Mouse (Mus musculus) yolk sac, embryonic 10.5 days (tissue): ENCODE results near the gene Cntnap4.
A peak's percentile ranks its signal among the peaks of the same experiment; 100 is the strongest.
"Not testable (repeated sequence)": the region's sequence is repeated elsewhere in the genome, so short reads cannot be mapped to it uniquely, and the experiment has no call there.

Source experiments
- DNase-seq: peaks from one replicate; pipeline ENCODE4 v3.0.0-alpha.2; 2017; ENCODE audit warnings: low spot score

The Cntnap4 gene

GRCm38 (mm10) chr8:112730583-112731432, 161.0 kb downstream of the Cntnap4 start:
- peak; percentile 13 for DNase-seq

DNA sequence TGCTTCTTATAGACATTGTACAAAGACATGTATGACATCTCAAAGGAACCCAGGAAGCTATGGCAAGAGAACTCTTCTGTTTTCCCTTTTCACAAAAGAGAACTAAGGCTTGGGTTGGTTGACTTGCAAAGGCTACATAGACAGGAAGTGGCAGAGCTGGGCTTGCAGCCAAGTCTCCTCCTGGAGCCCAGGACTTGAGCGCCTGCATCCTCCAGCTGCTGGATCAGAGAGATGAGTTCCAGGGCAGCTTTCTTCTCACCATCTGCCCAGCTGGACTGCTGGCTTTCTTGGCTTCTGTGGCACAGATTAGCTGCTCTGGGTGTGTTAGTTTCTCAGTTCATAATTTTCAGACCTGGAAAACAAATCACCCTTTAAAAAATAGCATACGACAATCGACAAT, 165.7 kb downstream of the Cntnap4 start:
- DNase-seq = no peak

- no peak for DNase-seq
Observed at GRCm38 (mm10) chr8:112743331-112743730, 173.5 kb downstream of the Cntnap4 start.

- DNase-seq = no peak
Observed at GRCm38 (mm10) chr8:112747296-112747695, 177.5 kb downstream of the Cntnap4 start.

- DNase-seq = no peak
Observed at GRCm38 (mm10) chr8:112755171-112755570, 185.3 kb downstream of the Cntnap4 start.

- DNase-seq = no peak
Observed at GRCm38 (mm10) chr8:112803058-112803457, 233.2 kb downstream of the Cntnap4 start.

DNA sequence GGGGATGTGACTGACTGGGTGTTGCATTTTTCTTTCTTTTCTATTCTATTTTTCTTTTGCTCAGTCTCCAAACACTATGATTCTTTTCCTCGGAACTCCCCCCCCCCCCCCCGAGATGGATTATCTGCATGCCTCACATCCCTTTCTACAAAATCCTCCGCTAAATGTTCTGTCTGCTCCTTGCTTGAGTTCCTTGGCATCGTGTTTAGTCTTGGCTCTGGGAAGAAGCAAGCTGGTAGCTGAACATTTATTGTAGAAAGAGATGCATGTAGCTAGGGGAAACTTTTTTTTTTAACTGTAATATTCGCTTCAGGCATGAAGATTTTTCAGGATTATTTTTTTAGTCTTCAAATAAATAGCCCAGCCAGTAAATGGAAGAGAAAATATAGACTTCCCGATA, 239.5 kb downstream of the Cntnap4 start:
- DNase-seq = no peak

DNA sequence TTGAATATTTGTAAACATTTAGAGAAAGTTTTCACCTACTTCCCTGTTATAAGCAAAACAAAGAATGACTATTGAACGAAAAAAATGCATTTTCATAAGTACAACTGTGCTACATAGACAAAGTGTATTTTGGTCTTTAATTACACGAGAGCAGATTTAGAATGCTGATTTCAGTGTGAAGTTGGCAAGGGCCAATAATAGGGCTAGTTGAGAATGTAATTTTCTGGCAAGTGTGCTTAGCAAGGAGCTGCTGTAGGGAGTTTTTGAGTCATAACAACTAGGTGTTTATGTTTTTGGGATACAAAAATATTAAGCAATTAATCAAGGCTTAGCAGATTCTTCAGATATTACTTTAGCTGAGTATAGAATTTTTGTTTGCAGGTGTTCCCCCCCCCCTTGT, 271.2 kb downstream of the Cntnap4 start:
- no peak for DNase-seq

DNA sequence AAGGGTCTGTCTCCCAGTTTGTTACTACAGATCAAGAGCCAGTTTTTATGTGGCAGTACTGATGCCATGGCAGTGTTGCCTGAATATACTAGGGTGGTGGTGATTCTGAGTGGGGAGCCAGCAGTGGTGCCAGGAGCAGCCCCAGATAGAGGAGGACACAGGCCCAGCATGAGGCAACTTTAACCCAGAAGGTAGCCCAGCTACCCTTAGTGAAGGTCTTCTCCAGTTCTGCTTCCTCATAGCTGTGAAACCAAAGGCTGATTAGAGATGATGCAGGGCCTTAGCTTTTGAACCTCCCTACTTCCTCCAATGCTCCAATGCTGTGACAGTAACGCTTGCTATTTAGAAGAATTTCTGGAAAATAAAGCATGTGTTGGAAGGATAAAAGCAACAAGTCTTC, 279.7 kb downstream of the Cntnap4 start:
- DNase-seq = not testable (repeated sequence)

DNA sequence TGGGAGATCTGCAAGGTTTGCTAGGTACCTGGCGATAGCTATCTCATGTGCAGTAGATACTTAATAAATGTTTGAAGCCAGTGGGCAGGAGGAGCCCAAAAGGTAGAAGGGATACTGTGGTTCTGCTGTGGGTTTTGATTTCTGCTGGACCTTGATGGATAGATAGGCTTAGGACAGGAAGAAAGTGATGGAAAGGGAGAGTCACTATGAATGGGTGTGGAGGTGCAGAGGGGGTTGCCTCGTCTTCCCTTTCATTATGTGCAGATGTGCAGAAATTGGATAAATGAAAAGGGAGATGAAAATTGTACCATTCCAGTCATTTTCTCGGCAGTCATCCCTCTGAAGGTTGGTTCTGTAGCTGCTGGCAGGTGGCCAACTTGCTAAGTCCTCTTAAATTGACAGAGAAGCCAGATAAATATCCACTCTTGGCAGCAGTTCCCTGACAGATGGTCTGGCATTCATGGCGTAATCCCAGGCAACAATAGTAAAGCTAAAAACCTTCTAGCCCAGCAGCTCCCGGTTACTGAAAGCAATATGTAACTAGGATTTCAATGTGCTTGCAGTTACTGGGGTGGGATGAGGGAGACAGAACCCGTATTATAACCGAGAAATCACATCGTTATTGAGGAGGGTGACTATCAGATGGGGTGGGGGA, 336.7 kb downstream of the Cntnap4 start:
- DNase-seq = no peak

DNA sequence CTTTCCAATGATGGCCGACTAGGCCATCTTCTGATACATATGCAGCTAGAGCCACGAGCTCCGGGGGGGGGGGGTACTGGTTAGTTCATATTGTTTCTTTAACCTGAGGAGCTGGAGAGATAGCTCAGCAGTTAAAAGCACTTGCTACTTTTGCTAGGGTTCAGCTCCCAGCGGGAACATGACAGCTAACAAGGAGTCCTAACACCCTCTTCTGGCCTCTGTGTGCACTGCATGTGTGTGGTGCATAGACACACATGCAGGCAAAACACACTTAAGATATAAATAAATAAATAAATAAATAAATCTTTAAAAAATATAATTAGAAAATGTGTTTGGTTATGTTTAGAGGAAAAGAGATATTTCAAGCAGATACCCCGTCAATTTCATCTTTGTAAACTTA, 339.7 kb downstream of the Cntnap4 start:
- no peak for DNase-seq

DNA sequence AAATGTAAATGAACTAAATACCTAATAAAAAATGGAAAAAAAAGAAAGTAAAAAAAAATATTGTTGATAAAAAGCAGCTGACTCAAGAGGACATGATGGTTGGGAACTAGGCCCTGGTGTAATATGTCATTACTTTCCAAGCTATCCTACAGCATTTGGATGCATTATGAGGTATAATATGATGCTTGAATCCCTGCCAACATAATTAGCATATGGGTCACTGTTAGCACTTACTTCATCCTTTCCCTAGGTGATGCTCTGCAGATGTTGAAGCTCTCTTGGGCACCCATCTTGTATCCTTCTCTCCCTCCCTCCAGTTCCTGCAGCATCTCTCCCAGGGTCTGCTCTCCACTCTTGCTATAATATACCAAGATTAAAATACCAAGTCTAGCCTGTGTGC, 341.6 kb downstream of the Cntnap4 start:
- no peak for DNase-seq

DNA sequence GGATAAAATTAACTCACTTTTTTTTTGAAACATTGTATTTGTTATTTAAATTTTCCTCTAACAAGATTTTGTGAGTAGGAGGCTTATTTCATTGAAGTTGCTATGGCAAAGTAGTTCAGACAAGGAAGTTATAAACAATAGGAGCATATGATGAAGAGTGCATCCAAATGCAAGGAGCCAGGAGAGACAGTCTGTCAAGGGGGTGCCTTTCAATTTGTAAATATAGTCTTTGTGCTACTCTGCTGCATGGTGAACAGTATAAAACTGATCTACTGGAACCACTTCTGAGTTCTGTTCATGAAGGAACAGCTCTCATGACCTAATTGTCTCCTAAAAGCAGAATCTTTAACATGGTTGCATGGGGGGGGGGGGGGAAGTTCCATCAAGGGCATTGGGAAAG, 352.3 kb downstream of the Cntnap4 start:
- DNase-seq = no peak

DNA sequence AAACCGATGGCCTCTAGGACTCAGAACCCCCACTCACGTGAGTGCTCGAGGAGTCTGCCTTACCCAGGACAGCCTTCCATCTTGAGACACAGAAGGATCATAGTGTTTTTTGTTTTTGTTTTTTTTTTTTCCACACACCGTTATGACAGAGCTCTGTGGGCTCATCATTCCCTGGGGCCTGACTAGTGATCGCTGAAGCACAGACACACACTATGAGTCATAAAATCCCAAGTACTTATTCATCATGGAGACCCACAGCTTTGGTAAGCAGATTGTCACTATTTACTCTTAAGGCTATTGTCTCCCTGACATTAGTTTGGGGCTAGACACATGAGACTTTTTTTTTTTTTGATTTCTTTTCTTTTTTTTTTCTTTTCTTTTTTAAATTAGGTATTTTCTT, 352.9 kb downstream of the Cntnap4 start:
- no peak for DNase-seq
